In the genomic region with DNA sequence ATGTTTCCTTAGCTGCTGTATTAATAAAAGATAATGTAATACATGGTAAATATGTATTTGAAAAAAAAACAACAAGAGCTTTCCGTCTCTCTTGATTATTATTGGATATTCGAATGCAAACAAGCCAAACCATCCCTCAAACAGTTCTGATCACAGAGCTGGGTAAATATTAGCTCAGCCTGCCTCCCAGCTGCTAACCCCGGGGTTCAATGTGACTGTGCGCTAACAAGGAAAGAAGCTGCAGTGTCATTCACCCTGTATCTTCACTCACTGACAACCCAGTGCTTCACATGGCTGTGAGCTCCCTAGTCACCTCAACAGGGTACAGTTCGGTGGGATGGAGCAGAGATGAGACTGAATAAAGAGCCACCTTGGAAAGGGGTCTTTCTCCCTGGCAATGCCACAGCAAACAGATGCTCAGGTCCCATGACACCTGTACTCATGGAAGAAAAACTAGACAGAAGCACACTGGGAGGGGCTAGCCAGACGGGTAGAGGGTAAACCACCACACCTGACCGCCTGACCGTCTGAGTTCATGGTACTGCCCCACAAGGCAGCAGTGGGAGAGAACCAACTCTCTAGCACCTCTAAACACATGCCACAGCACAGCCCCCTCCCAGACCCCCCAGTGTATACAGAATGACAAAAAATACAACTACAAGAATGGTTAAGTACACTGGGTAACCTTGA, we compare ENCODE assay signal across 17 mouse cellular contexts.
DNase-seq lines count a peak whose midpoint lies in the region; ATAC-seq and TF ChIP-seq lines count a peak whose summit lies in the region.
"Had no signal": no experiment of that assay in that cellular context is flagged by ENCODE, and none has a peak within 500 bp of the region (broad histone marks: within the 10 kb centered on the region; RNA-seq: fewer than 3 reads in every experiment).

No protein-coding gene starts in this region.

- 77% methylated on average over 8 of the region's 8 CpGs for WGBS in liver, embryonic 11.5 days
- 45% methylated on average over 8 of the region's 8 CpGs for WGBS in intestine, postnatal 0 days
- 54% methylated on average over 8 of the region's 8 CpGs for WGBS in liver, embryonic 15.5 days (ENCODE audit: insufficient replicate concordance)
- WGBS in stomach, postnatal 0 days, result 59% methylated on average over 8 of the region's 8 CpGs

- no peaks in the 10 kb centered on the region for H3K36me3 ChIP-seq in liver, embryonic 11.5 days (ENCODE audit: control insufficient read depth, insufficient read depth, low read length)
- no peaks in the 10 kb centered on the region for H3K36me3 ChIP-seq in intestine, postnatal 0 days (ENCODE audit: control insufficient read depth, insufficient read depth)
- no peaks in the 10 kb centered on the region for H3K36me3 ChIP-seq in liver, embryonic 15.5 days (replicated peaks)
- no peaks in the 10 kb centered on the region for H3K36me3 ChIP-seq in stomach, postnatal 0 days (ENCODE audit: control insufficient read depth, insufficient read depth, low read length)

- H3K4me1 ChIP-seq in liver, embryonic 11.5 days (replicated peaks; ENCODE audit: control insufficient read depth, insufficient read depth, low read length), result no peaks in the 10 kb centered on the region
- H3K4me1 ChIP-seq in intestine, postnatal 0 days (replicated peaks; ENCODE audit: control insufficient read depth, insufficient read depth, low read length), result no peaks in the 10 kb centered on the region
- peaks cover 9% of the 10 kb centered on the region; the same call in 1 of the 2 replicates for H3K4me1 ChIP-seq in liver, embryonic 15.5 days (replicated peaks)
- no peaks in the 10 kb centered on the region for H3K4me1 ChIP-seq in stomach, postnatal 0 days (replicated peaks; ENCODE audit: control insufficient read depth, insufficient read depth)
- H3K4me1 ChIP-seq: embryonic facial prominence, embryonic 10.5 days; forebrain, embryonic 13.5 days; heart, embryonic 13.5 days had no signal

- peak; percentile 18; the same call in 1 of the 2 replicates for ATAC-seq in liver, embryonic 11.5 days (replicated peaks; ENCODE audit: low FRiP score)
- ATAC-seq in intestine, postnatal 0 days, result peak; percentile 66; the same call in 1 of the 2 replicates
- ATAC-seq in liver, embryonic 15.5 days (ENCODE audit: insufficient read depth), result peak; percentile 44
- no peak for ATAC-seq in stomach, postnatal 0 days (ENCODE audit: low FRiP score, low TSS enrichment)
- ATAC-seq in monocyte, adult 5-6 weeks (replicated peaks; ENCODE audit: insufficient number of reproducible peaks, low FRiP score, low TSS enrichment, poor library complexity, severe bottlenecking), result no peak
- ATAC-seq: forebrain, embryonic 13.5 days had no signal

- DNase-seq in liver, embryonic 11.5 days (ENCODE audit: low spot score), result no peak
- DNase-seq in liver, result no peak
- no peak for DNase-seq in stomach, postnatal 0 days (ENCODE audit: low spot score)
- DNase-seq: adrenal gland, adult 2 months; adrenal gland, postnatal 25 days; cerebellum, adult 18-20 months; cerebellum, adult 9-11 months; cerebellum, postnatal 36 days; gastrocnemius, adult 2 months; gastrocnemius, postnatal 25 days; heart, postnatal 36 days had no signal

- TF ChIP-seq EP300 in stomach, postnatal 0 days (optimal IDR thresholded peaks at IDR 0.05), result no peak

- peaks cover 4% of the 10 kb centered on the region; the same call in 1 of the 2 replicates for H3K9me3 ChIP-seq in liver, embryonic 11.5 days (ENCODE audit: control insufficient read depth, low read length)
- H3K9me3 ChIP-seq in intestine, postnatal 0 days (ENCODE audit: control insufficient read depth), result no peaks in the 10 kb centered on the region
- H3K9me3 ChIP-seq in liver, embryonic 15.5 days (replicated peaks), result no peaks in the 10 kb centered on the region
- no peaks in the 10 kb centered on the region for H3K9me3 ChIP-seq in stomach, postnatal 0 days (ENCODE audit: control insufficient read depth, low read length)
- H3K9me3 ChIP-seq: forebrain, embryonic 13.5 days had no signal

- H3K27me3 ChIP-seq in liver, embryonic 11.5 days (replicated peaks; ENCODE audit: control insufficient read depth, insufficient read depth, low read length), result no peaks in the 10 kb centered on the region
- no peaks in the 10 kb centered on the region for H3K27me3 ChIP-seq in intestine, postnatal 0 days (replicated peaks; ENCODE audit: control insufficient read depth, insufficient read depth, low read length)
- H3K27me3 ChIP-seq in liver, embryonic 15.5 days, result no peaks in the 10 kb centered on the region
- H3K27me3 ChIP-seq in stomach, postnatal 0 days (ENCODE audit: control insufficient read depth, insufficient read depth, low read length), result no peaks in the 10 kb centered on the region
- H3K27me3 ChIP-seq: forebrain, embryonic 13.5 days; heart, embryonic 13.5 days had no signal

- no peak overlapping the region for H3K4me3 ChIP-seq in liver, embryonic 11.5 days (ENCODE audit: low read depth, low read length)
- no peak overlapping the region for H3K4me3 ChIP-seq in intestine, postnatal 0 days (ENCODE audit: low read depth, low read length)
- no peak overlapping the region for H3K4me3 ChIP-seq in liver, embryonic 15.5 days (replicated peaks)
- no peak overlapping the region for H3K4me3 ChIP-seq in stomach, postnatal 0 days (ENCODE audit: low read depth, low read length)
- H3K4me3 ChIP-seq: embryonic facial prominence, embryonic 10.5 days; forebrain, embryonic 13.5 days; gastrocnemius, adult 2 months; heart, embryonic 13.5 days had no signal

- H3K9ac ChIP-seq in liver, embryonic 11.5 days (ENCODE audit: low read depth, low read length), result no peak overlapping the region
- H3K9ac ChIP-seq in intestine, postnatal 0 days (ENCODE audit: low read depth, low read length), result no peak overlapping the region
- no peak overlapping the region for H3K9ac ChIP-seq in liver, embryonic 15.5 days
- H3K9ac ChIP-seq in stomach, postnatal 0 days (ENCODE audit: low read length), result no peak overlapping the region
- H3K9ac ChIP-seq: forebrain, embryonic 13.5 days; heart, embryonic 13.5 days had no signal

- H3K27ac ChIP-seq in liver, embryonic 11.5 days (ENCODE audit: low read depth, low read length), result no peak overlapping the region
- H3K27ac ChIP-seq in intestine, postnatal 0 days (ENCODE audit: low read depth, low read length), result no peak overlapping the region
- 0 out of 2 replicates have a peak overlapping the region, but pooled peaks have one; percentile 24 for H3K27ac ChIP-seq in liver, embryonic 15.5 days (replicated peaks)
- no peak overlapping the region for H3K27ac ChIP-seq in stomach, postnatal 0 days (replicated peaks)
- H3K27ac ChIP-seq: embryonic facial prominence, embryonic 10.5 days; forebrain, embryonic 13.5 days; gastrocnemius, adult 2 months; heart, embryonic 13.5 days had no signal

- TF ChIP-seq CTCF in intestine, postnatal 0 days (IDR thresholded peaks at IDR 0.05; ENCODE audit: low read depth), result no peak
- no peak for TF ChIP-seq CTCF in stomach, postnatal 0 days (IDR thresholded peaks at IDR 0.05; ENCODE audit: low read depth)

- H3K4me2 ChIP-seq in liver, embryonic 11.5 days, result no peak overlapping the region
- H3K4me2 ChIP-seq in intestine, postnatal 0 days (replicated peaks; ENCODE audit: low read depth), result no peak overlapping the region
- no peak overlapping the region for H3K4me2 ChIP-seq in liver, embryonic 15.5 days
- no peak overlapping the region for H3K4me2 ChIP-seq in stomach, postnatal 0 days (replicated peaks; ENCODE audit: low read depth)
- H3K4me2 ChIP-seq: forebrain, embryonic 13.5 days; heart, embryonic 13.5 days had no signal

Comparison
In these comparisons a context has a peak if more than half of its experiments do, and no peak if none do; other contexts are left out.
1. ATAC-seq: peak in liver, embryonic 11.5 days (single experiment), intestine, postnatal 0 days (single experiment) and liver, embryonic 15.5 days (single experiment); none in stomach, postnatal 0 days (single experiment) and monocyte, adult 5-6 weeks (single experiment).